Mouse (Mus musculus) kidney, embryonic 15.5 days (tissue): ENCODE results near the gene Galns. TPM values are rescaled to one million over a fixed set of nuclear protein-coding genes. Genes with fewer than 3 reads are reported as not detected.

Experiments used
- ATAC-seq: fragments of 200-750 bp; cut with Nextera tagmentation; replicated peaks from 2 replicates; pipeline ENCODE4 v1.8.0; 2017; ENCODE audit warnings: moderate TSS enrichment; ENCODE audit not compliant: low FRiP score
- H3K27ac ChIP-seq: fragments of 300-500 bp; sonication (generic); 2 replicates; pipeline ENCODE4 v1.5.1; 2015; ENCODE audit warnings: mild to moderate bottlenecking, inconsistent platforms
- H3K27me3 ChIP-seq: fragments of 300-500 bp; sonication (generic); 2 replicates; pipeline ENCODE4 v1.6.1; 2015; ENCODE audit warnings: inconsistent platforms
- H3K36me3 ChIP-seq: fragments of 300-500 bp; sonication (generic); 2 replicates; pipeline ENCODE4 v1.6.1; 2015; ENCODE audit warnings: inconsistent platforms
- H3K4me1 ChIP-seq: fragments of 300-500 bp; sonication (generic); 2 replicates; pipeline ENCODE4 v1.6.1; 2015; ENCODE audit warnings: inconsistent platforms
- H3K4me2 ChIP-seq: fragments of 300-500 bp; sonication (generic); 2 replicates; pipeline ENCODE4 v1.6.1; 2015; ENCODE audit warnings: moderate library complexity, mild to moderate bottlenecking, inconsistent platforms
- H3K4me3 ChIP-seq: fragments of 300-500 bp; sonication (generic); replicated peaks from 2 replicates; pipeline ENCODE4 v1.5.1; 2015; ENCODE audit warnings: mild to moderate bottlenecking, inconsistent platforms
- H3K9ac ChIP-seq: fragments of 300-500 bp; sonication (generic); 2 replicates; pipeline ENCODE4 v1.6.1; 2015; ENCODE audit warnings: mild to moderate bottlenecking, inconsistent platforms
- H3K9me3 ChIP-seq: fragments of 300-500 bp; sonication (generic); replicated peaks from 2 replicates; pipeline ENCODE4 v1.6.1; 2016; ENCODE audit warnings: inconsistent platforms
- WGBS: fragments of 180-500 bp; shearing (Covaris S2); methylation state at CpG from one replicate; pipeline ENCODE4 v1.1.7; 2015; ENCODE audit warnings: mixed read lengths; 5-methylcytosine and 5-hydroxymethylcytosine counted together
- microRNA-seq: library from miRNA; unstranded; fragments of <30 nt; microRNA quantifications from one replicate; pipeline ENCODE4, GENCODE M21; 2016
- polyA plus RNA-seq: library from polyadenylated mRNA; unstranded; fragments of >200 nt; fragmentation: Nextera tagmentation; extraction: Ambion mirVana; gene quantifications from 2 replicates; pipeline ENCODE4 v1.2.1, GENCODE M21; 2015

Galns gene
- polyA plus RNA-seq, 1 experiment from 2014 or later, result 16.0 TPM

- Histone ChIP-seq H3K9me3 (no peaks in the 10 kb centered on the region), H3K27me3 (no peaks in the 10 kb centered on the region), H3K4me3 (no peak overlapping the region), H3K27ac (peak overlapping the region; percentile 91), H3K36me3 (0 out of 2 replicates have a peak, but pooled peaks cover 4% of the 10 kb centered on the region), H3K4me1 (peaks cover 55% of the 10 kb centered on the region), H3K9ac (no peak overlapping the region), H3K4me2 (peak overlapping the region; percentile 84)
- peak; percentile 37 for ATAC-seq
- 73% methylated on average over 7 of the region's 7 CpGs for WGBS
Observed at GRCm38 (mm10) chr8:122546066-122546755, 65.1 kb downstream of the Galns start.

- no peak overlapping the region for H3K4me2 ChIP-seq
- no peak overlapping the region for H3K4me3 ChIP-seq
- no peak for ATAC-seq
- 0 out of 2 replicates have a peak, but pooled peaks cover 4% of the 10 kb centered on the region for H3K36me3 ChIP-seq
- WGBS, result 93% methylated on average over 8 of the region's 8 CpGs
- H3K4me1 ChIP-seq, result peaks cover 39% of the 10 kb centered on the region
- no peaks in the 10 kb centered on the region for H3K27me3 ChIP-seq
- no peak overlapping the region for H3K9ac ChIP-seq
- H3K27ac ChIP-seq, result no peak overlapping the region
- H3K9me3 ChIP-seq, result no peaks in the 10 kb centered on the region
Observed at GRCm38 (mm10) chr8:122544138-122544537, 67.1 kb downstream of the Galns start.

GRCm38 (mm10) chr8:122538310-122539076 lies 72.8 kb downstream of the Galns start:
- peak overlapping the region; percentile 75; the same call in 1 of the 2 replicates for H3K27ac ChIP-seq
- H3K27me3 ChIP-seq, result no peaks in the 10 kb centered on the region
- peaks cover 40% of the 10 kb centered on the region for H3K4me1 ChIP-seq
- WGBS, result 83% methylated on average over 9 of the region's 9 CpGs
- H3K4me3 ChIP-seq, result no peak overlapping the region
- H3K36me3 ChIP-seq, result no peaks in the 10 kb centered on the region
- ATAC-seq, result 0 out of 2 replicates have a peak, but pooled peaks have one; percentile 15
- H3K4me2 ChIP-seq, result no peak overlapping the region
- H3K9ac ChIP-seq, result no peak overlapping the region
- no peaks in the 10 kb centered on the region for H3K9me3 ChIP-seq

- WGBS, result 67% methylated on average over 2 of the region's 2 CpGs
- H3K9ac ChIP-seq, result no peak overlapping the region
- peak; percentile 57; the same call in 1 of the 2 replicates for ATAC-seq
- no peaks in the 10 kb centered on the region for H3K27me3 ChIP-seq
- no peak overlapping the region; the same call in 1 of the 2 replicates for H3K4me2 ChIP-seq
- H3K4me3 ChIP-seq, result no peak overlapping the region
- H3K9me3 ChIP-seq, result no peaks in the 10 kb centered on the region
- peaks cover 44% of the 10 kb centered on the region for H3K4me1 ChIP-seq
- H3K27ac ChIP-seq, result peak overlapping the region; percentile 75
- no peaks in the 10 kb centered on the region for H3K36me3 ChIP-seq
Observed at GRCm38 (mm10) chr8:122537812-122538211, 73.5 kb downstream of the Galns start.

- peak; percentile 79 for ATAC-seq
- H3K4me3 ChIP-seq, result no peak overlapping the region
- H3K9me3 ChIP-seq, result no peaks in the 10 kb centered on the region
- WGBS, result 5% methylated on average over 6 of the region's 6 CpGs
- peak overlapping the region; percentile 75 for H3K27ac ChIP-seq
- peak overlapping the region; percentile 30; the same call in 1 of the 2 replicates for H3K4me2 ChIP-seq
- H3K4me1 ChIP-seq, result peaks cover 50% of the 10 kb centered on the region
- no peak overlapping the region for H3K9ac ChIP-seq
- H3K36me3 ChIP-seq, result no peaks in the 10 kb centered on the region; the same call in 1 of the 2 replicates
- no peaks in the 10 kb centered on the region for H3K27me3 ChIP-seq
Observed at GRCm38 (mm10) chr8:122537033-122537432, 74.2 kb downstream of the Galns start.

GRCm38 (mm10) chr8:122531312-122531711 lies 80.0 kb downstream of the Galns start:
- Histone ChIP-seq H3K4me2 (no peak overlapping the region), H3K27ac (peak overlapping the region; percentile 52), H3K9me3 (no peaks in the 10 kb centered on the region), H3K4me1 (peaks cover 48% of the 10 kb centered on the region), H3K4me3 (no peak overlapping the region), H3K36me3 (no peaks in the 10 kb centered on the region; the same call in 1 of the 2 replicates), H3K27me3 (no peaks in the 10 kb centered on the region), H3K9ac (no peak overlapping the region)
- no peak for ATAC-seq
- WGBS, result 63% methylated on average over 8 of the region's 8 CpGs

GRCm38 (mm10) chr8:122529159-122529558 lies 82.1 kb downstream of the Galns start:
- peaks cover 63% of the 10 kb centered on the region for H3K4me1 ChIP-seq
- ATAC-seq, result no peak

More at GRCm38 (mm10) chr8:122529159-122529558, 82.1 kb downstream of the Galns start:
- Histone ChIP-seq H3K27me3 (no peaks in the 10 kb centered on the region), H3K27ac (no peak overlapping the region), H3K9ac (no peak overlapping the region), H3K4me3 (no peak overlapping the region), H3K9me3 (no peaks in the 10 kb centered on the region), H3K4me2 (no peak overlapping the region), H3K36me3 (no peaks in the 10 kb centered on the region; the same call in 1 of the 2 replicates)
- 90% methylated on average over 4 of the region's 4 CpGs for WGBS

Small RNA genes lying within 50 kb of the gene (microRNA-seq; reads per million reads assigned to microRNA genes)
- not detected for gene Mir6396

Other genes with a start within 250 kb of the Galns start
- 53.2 and 53.9 TPM in 2 replicates for gene Zc3h18, start 234.9 kb downstream of the Galns start, polyA plus RNA-seq
- not detected in 2 replicates for gene Il17c, start 189.4 kb downstream of the Galns start, polyA plus RNA-seq
- gene Cyba, start 178.5 kb downstream of the Galns start, polyA plus RNA-seq, result 310 and 320 TPM in 2 replicates
- gene Mvd, start 168.0 kb downstream of the Galns start, polyA plus RNA-seq, result 32.7 and 37.5 TPM in 2 replicates
- gene Snai3, start 150.7 kb downstream of the Galns start, polyA plus RNA-seq, result 0.34 and 0.78 TPM in 2 replicates
- 37.7 and 39.8 TPM in 2 replicates for gene Rnf166, start 135.4 kb downstream of the Galns start, polyA plus RNA-seq
- gene Ctu2, start 135.3 kb downstream of the Galns start, polyA plus RNA-seq, result 48.6 and 55.7 TPM in 2 replicates
- gene Piezo1, start 60.1 kb downstream of the Galns start, polyA plus RNA-seq, result 13.2 and 17.8 TPM in 2 replicates
- gene Cdt1, start 43.4 kb downstream of the Galns start, polyA plus RNA-seq, result 40.8 and 50.4 TPM in 2 replicates
- 333 and 353 TPM in 2 replicates for gene Aprt, start 34.6 kb downstream of the Galns start, polyA plus RNA-seq
- gene Trappc2l, start 177 bp upstream of the Galns start, polyA plus RNA-seq, result 51.8 and 54.8 TPM in 2 replicates
- 0.18 TPM in 1 of 2 replicates, not detected in the other for gene Pabpn1l, start 11.3 kb upstream of the Galns start, polyA plus RNA-seq
- 3.5 and 3.6 TPM in 2 replicates for gene Cbfa2t3, start 87.6 kb upstream of the Galns start, polyA plus RNA-seq
- 18.1 and 21.0 TPM in 2 replicates for gene Acsf3, start 164.0 kb upstream of the Galns start, polyA plus RNA-seq
- gene Cdh15, start 236.5 kb upstream of the Galns start, polyA plus RNA-seq, result 2.3 and 3.2 TPM in 2 replicates